Mouse (Mus musculus) hindbrain, embryonic 14.5 days (tissue): ENCODE measurements around the gene Irx5. TPM values are rescaled to one million over a fixed set of nuclear protein-coding genes. Genes with fewer than 3 reads are reported as not detected.
A peak's percentile ranks its signal among the peaks of the same experiment; 100 is the strongest.

ENCODE experiments used
- ATAC-seq: fragments of 200-750 bp; cut with Nextera tagmentation; 2 replicates; pipeline ENCODE4 v1.8.0; 2017; ENCODE audit warnings: moderate number of reproducible peaks, mild to moderate bottlenecking, moderate TSS enrichment, moderate library complexity; ENCODE audit not compliant: low FRiP score
- DNase-seq: peaks from one replicate; pipeline ENCODE4 v3.0.0-alpha.2; 2015; ENCODE audit warnings: low spot score
- H3K27ac ChIP-seq: fragments of 300-500 bp; sonication (generic); 2 replicates; pipeline ENCODE4 v1.5.1; 2014; ENCODE audit warnings: mild to moderate bottlenecking, moderate library complexity
- H3K27me3 ChIP-seq: fragments of 300-500 bp; sonication (generic); 2 replicates; pipeline ENCODE4 v1.6.1; 2014; ENCODE audit warnings: mild to moderate bottlenecking, low read length, mixed read lengths; ENCODE audit not compliant: control insufficient read depth, insufficient read depth
- H3K36me3 ChIP-seq: fragments of 300-500 bp; sonication (generic); replicated peaks from 2 replicates; pipeline ENCODE4 v1.6.1; 2014; ENCODE audit not compliant: control insufficient read depth, insufficient read depth
- H3K4me1 ChIP-seq: fragments of 300-500 bp; sonication (generic); replicated peaks from 2 replicates; pipeline ENCODE4 v1.6.1; 2014; ENCODE audit warnings: antibody characterized with exemption, low read length, mixed read lengths; ENCODE audit not compliant: control insufficient read depth, insufficient read depth
- H3K4me2 ChIP-seq: fragments of 300-500 bp; sonication (generic); replicated peaks from 2 replicates; pipeline ENCODE4 v1.6.1; 2014; ENCODE audit warnings: mild to moderate bottlenecking, moderate library complexity
- H3K4me3 ChIP-seq: fragments of 300-500 bp; sonication (generic); replicated peaks from 2 replicates; pipeline ENCODE4 v1.5.1; 2014; ENCODE audit warnings: mild to moderate bottlenecking, low read length
- H3K9ac ChIP-seq: fragments of 300-500 bp; sonication (generic); 2 replicates; pipeline ENCODE4 v1.6.1; 2014
- H3K9me3 ChIP-seq: fragments of 300-500 bp; sonication (generic); 2 replicates; pipeline ENCODE4 v1.6.1; 2016; ENCODE audit warnings: low read length; ENCODE audit not compliant: control insufficient read depth
- WGBS: fragments of 180-500 bp; shearing (Covaris S2); extraction: QIAGEN DNeasy Blood & Tissue Kit; methylation state at CpG from one replicate; pipeline ENCODE4 v1.1.7; 2014; 5-methylcytosine and 5-hydroxymethylcytosine counted together
- polyA plus RNA-seq: library from polyadenylated mRNA; unstranded; fragments of >200 nt; fragmentation: Nextera tagmentation; extraction: Ambion mirVana; gene quantifications from 2 replicates; pipeline ENCODE4 v1.2.1, GENCODE M21; 2014

Gene Irx5
- polyA plus RNA-seq = 11.0 and 14.5 TPM in 2 replicates

- Histone ChIP-seq H3K36me3 (0 out of 2 replicates have a peak, but pooled peaks cover 4% of the 10 kb centered on the region), H3K4me2 (peak within 1 kb of the TSS; percentile 66), H3K4me3 (peak within 1 kb of the TSS; percentile 62), H3K9me3 (no peaks in the 10 kb centered on the region), H3K27me3 (peaks cover 32% of the 10 kb centered on the region), H3K9ac (peak within 1 kb of the TSS; percentile 91), H3K27ac (peak within 1 kb of the TSS; percentile 93), H3K4me1 (peaks cover 14% of the 10 kb centered on the region; the same call in 1 of the 2 replicates)
- peak; percentile 78 for DNase-seq
- ATAC-seq = peak; percentile 68
- under 1% methylated on average over 44 of the region's 47 CpGs for WGBS
Observed at GRCm38 (mm10) chr8:92357398-92357981, at the start of gene Irx5. TSS of gene Irx5 (plus strand) at chr8:92357625.

DNA sequence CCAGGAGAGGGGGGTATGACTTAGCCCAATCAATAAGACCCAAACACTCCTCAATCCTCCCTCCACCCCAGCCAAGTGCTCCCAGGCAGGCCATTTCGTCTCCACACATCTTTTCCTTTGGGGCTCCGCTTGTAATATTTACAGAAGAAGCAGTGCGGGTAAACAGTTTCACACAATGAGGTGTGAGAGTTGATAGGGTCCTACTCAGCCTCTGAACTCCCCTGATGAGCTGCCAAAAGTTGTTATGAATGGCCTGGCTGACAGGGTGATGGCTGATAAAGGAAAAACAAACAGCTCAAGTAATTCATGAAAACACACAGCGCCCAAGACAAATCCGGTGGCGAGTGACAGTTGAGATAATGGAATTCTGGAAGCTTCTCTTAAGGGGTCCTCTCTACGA lies 45.2 kb upstream of the Irx5 start:
- no peaks in the 10 kb centered on the region for H3K36me3 ChIP-seq
- H3K4me1 ChIP-seq = no peaks in the 10 kb centered on the region; the same call in 1 of the 2 replicates
- H3K27ac ChIP-seq = no peak overlapping the region
- no peak overlapping the region for H3K4me2 ChIP-seq
- H3K4me3 ChIP-seq = no peak overlapping the region
- 50% methylated on average over 7 of the region's 7 CpGs for WGBS
- H3K9ac ChIP-seq = no peak overlapping the region
- ATAC-seq (no peak), DNase-seq (no peak)
- no peaks in the 10 kb centered on the region for H3K27me3 ChIP-seq
- H3K9me3 ChIP-seq = no peaks in the 10 kb centered on the region

- no peak overlapping the region for H3K27ac ChIP-seq
- no peaks in the 10 kb centered on the region for H3K36me3 ChIP-seq
- H3K27me3 ChIP-seq = no peaks in the 10 kb centered on the region
- no peak overlapping the region for H3K9ac ChIP-seq
- H3K9me3 ChIP-seq = no peaks in the 10 kb centered on the region
- H3K4me2 ChIP-seq = no peak overlapping the region
- no peaks in the 10 kb centered on the region; the same call in 1 of the 2 replicates for H3K4me1 ChIP-seq
- WGBS = 86% methylated on average over 3 of the region's 3 CpGs
- no peak for ATAC-seq
- DNase-seq = no peak
- H3K4me3 ChIP-seq = no peak overlapping the region
Observed at GRCm38 (mm10) chr8:92313707-92314106, 43.7 kb upstream of the Irx5 start.

DNA sequence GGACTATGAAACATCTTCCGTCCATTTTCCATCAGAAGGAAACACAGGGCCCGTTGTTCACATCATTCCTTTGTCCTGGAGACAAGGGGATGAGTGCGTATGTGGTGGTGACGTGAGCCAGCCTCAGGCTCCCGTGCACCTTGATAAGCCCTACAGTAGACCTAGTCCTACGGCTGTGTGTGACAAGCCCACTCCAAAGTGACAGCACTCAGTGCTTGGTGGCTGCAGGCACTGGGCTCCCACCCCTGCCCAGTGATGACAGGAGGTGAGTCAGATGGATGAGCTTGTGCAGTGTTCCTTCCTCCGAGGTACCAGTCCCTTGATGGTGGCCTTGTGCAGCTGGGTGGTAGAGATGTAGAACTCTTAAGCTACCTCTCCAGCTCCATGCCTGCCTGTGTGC lies 33.7 kb upstream of the Irx5 start:
- ATAC-seq = no peak
- WGBS = 91% methylated on average over 7 of the region's 7 CpGs

DNA sequence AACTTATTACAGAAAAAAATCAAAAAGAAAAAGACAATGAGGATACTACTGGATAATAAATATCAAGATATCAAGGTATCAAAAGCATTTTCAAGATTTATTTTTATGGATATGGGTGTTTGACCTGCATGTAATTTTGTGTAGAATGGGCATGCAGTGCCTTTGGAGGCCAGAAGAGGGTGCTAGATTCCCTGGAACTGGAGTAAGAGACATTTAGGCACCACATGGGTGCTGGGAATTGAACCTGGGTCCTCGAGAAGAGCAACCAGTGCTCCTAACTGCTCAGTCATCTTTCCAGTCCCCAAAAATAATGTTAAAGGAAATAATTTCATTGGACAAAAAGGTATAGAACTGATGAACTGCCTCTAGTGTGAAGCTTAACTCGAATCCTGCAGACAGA lies 30.2 kb upstream of the Irx5 start:
- ATAC-seq = no peak
- Histone ChIP-seq H3K4me1 (no peaks in the 10 kb centered on the region), H3K4me2 (no peak overlapping the region), H3K9ac (no peak overlapping the region), H3K4me3 (no peak overlapping the region), H3K36me3 (no peaks in the 10 kb centered on the region; the same call in 1 of the 2 replicates), H3K9me3 (no peaks in the 10 kb centered on the region), H3K27ac (no peak overlapping the region), H3K27me3 (no peaks in the 10 kb centered on the region)
- WGBS = 95% methylated on average over 2 of the region's 2 CpGs
- DNase-seq = no peak

More for the DNA sequence above, 33.7 kb upstream of the Irx5 start:
- Histone ChIP-seq H3K9ac (no peak overlapping the region), H3K4me1 (no peaks in the 10 kb centered on the region), H3K4me3 (no peak overlapping the region), H3K27me3 (no peaks in the 10 kb centered on the region), H3K9me3 (no peaks in the 10 kb centered on the region), H3K4me2 (no peak overlapping the region), H3K36me3 (no peaks in the 10 kb centered on the region; the same call in 1 of the 2 replicates), H3K27ac (no peak overlapping the region)
- DNase-seq = no peak

- H3K9ac ChIP-seq = no peak overlapping the region
- H3K27me3 ChIP-seq = no peaks in the 10 kb centered on the region
- H3K27ac ChIP-seq = no peak overlapping the region
- no peaks in the 10 kb centered on the region for H3K4me1 ChIP-seq
- no peak overlapping the region for H3K4me3 ChIP-seq
- no peak for ATAC-seq
- H3K9me3 ChIP-seq = no peaks in the 10 kb centered on the region
- H3K36me3 ChIP-seq = no peaks in the 10 kb centered on the region; the same call in 1 of the 2 replicates
- no peak overlapping the region for H3K4me2 ChIP-seq
- no peak for DNase-seq
- WGBS = 89% methylated on average over 3 of the region's 4 CpGs
Observed at GRCm38 (mm10) chr8:92329273-92329672, 28.2 kb upstream of the Irx5 start.

DNA sequence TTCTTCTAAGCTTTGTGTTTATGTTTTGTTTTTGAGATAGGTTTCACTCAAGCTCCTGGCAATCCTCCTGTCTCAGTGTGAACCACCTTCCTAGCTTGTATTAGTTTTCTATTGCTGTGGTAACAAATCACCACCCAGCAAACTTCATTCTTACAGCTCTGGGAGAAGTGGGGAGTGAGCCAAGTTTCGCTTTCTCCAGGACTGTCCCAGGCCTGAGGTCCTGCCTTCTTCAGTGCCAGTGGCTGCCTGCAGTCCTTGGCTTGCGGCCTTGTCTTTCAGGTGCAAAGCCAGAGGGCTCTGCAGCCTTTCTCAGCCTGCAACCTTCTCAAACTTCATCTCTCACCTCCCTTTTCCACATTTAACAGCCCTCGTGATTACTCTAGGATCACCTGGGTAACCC lies 25.6 kb upstream of the Irx5 start:
- no peak overlapping the region for H3K4me3 ChIP-seq
- no peak overlapping the region for H3K9ac ChIP-seq
- no peak overlapping the region for H3K27ac ChIP-seq
- 79% methylated on average over 3 of the region's 3 CpGs for WGBS
- no peaks in the 10 kb centered on the region for H3K4me1 ChIP-seq
- no peak overlapping the region for H3K4me2 ChIP-seq
- no peaks in the 10 kb centered on the region for H3K27me3 ChIP-seq
- no peaks in the 10 kb centered on the region for H3K9me3 ChIP-seq
- ATAC-seq (no peak), DNase-seq (no peak)
- H3K36me3 ChIP-seq = no peaks in the 10 kb centered on the region

DNA sequence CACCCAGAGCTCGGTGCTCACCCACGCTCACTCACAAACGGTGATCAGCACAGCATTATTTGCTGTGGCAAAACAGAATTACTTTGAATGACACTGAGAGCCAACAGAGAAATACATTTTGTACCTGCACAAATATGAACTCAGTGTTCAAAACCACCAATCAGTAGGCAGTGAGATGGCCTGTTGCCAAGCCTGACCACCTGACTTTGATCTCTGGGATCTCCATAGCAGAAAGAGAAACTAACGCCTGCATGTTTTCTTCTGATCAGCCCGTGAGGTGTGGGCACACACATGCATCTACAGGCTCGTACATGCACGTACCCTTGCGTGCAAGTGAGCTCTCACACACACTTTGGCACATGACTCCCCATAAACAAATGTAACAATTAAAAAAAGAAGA lies 24.0 kb upstream of the Irx5 start:
- Histone ChIP-seq H3K4me2 (no peak overlapping the region), H3K36me3 (no peaks in the 10 kb centered on the region), H3K9ac (no peak overlapping the region), H3K4me3 (no peak overlapping the region), H3K27me3 (no peaks in the 10 kb centered on the region), H3K4me1 (no peaks in the 10 kb centered on the region), H3K27ac (no peak overlapping the region), H3K9me3 (no peaks in the 10 kb centered on the region)
- ATAC-seq (no peak), DNase-seq (no peak)
- 94% methylated on average over 8 of the region's 8 CpGs for WGBS

DNA sequence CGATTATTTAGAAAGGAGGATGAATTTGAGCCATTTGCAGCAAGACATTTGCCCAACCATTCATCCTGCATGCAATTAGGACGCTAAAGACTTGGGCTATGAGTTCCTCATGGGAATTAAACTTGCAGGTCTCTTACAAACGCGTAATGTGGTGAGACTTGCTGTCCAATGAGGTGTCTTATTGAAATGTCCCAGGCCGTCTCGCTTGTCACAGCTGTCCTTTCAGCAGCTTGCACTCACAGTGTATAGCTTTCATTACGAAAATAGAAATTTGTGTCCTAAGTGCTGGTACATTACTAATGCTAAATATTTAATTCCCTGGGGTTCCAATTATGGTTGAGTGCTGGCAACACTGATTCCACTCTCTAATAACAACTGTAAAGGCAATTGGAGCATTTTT lies 22.3 kb upstream of the Irx5 start:
- no peak overlapping the region for H3K27ac ChIP-seq
- no peaks in the 10 kb centered on the region for H3K36me3 ChIP-seq
- no peak overlapping the region for H3K9ac ChIP-seq
- no peak for DNase-seq
- H3K4me2 ChIP-seq = no peak overlapping the region
- H3K4me1 ChIP-seq = no peaks in the 10 kb centered on the region
- no peaks in the 10 kb centered on the region for H3K9me3 ChIP-seq
- WGBS = 59% methylated on average over 7 of the region's 7 CpGs
- no peak overlapping the region for H3K4me3 ChIP-seq
- ATAC-seq = no peak
- no peaks in the 10 kb centered on the region for H3K27me3 ChIP-seq

DNA sequence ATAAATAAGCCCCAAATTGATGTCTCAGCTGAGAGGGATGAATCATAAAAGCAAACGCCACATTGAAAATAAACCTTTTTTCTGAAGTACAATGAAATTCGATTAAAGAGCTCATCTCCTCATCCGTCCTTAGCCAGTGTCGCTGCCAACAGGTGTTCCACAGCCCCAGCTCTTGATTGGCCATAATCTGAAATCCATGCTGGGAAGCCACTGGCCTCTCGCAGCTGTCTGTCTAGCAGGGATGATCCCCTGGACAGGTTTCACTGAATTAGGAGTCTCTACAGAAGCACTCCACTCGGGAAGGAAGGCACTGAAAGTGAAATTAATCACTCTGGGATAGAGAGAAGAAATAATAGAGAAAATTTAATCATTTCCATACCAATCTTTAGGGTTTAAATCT lies 21.4 kb upstream of the Irx5 start:
- WGBS = 70% methylated on average over 6 of the region's 6 CpGs
- H3K9me3 ChIP-seq = no peaks in the 10 kb centered on the region
- no peaks in the 10 kb centered on the region for H3K36me3 ChIP-seq
- H3K4me1 ChIP-seq = no peaks in the 10 kb centered on the region
- no peak for DNase-seq
- H3K9ac ChIP-seq = no peak overlapping the region
- H3K27me3 ChIP-seq = no peaks in the 10 kb centered on the region
- no peak for ATAC-seq
- no peak overlapping the region for H3K27ac ChIP-seq
- no peak overlapping the region for H3K4me2 ChIP-seq
- no peak overlapping the region for H3K4me3 ChIP-seq
